Mouse (Mus musculus) liver, embryonic 15.5 days (tissue): ENCODE data around the gene Abi3. TPM values are rescaled to one million over a fixed set of nuclear protein-coding genes. Genes with fewer than 3 reads are reported as not detected.

ENCODE experiments used
- ATAC-seq: fragments of 200-750 bp; cut with Nextera tagmentation; 2 replicates; pipeline ENCODE4 v1.8.0; 2017; ENCODE audit warnings: moderate number of reproducible peaks, mild to moderate bottlenecking, moderate library complexity; ENCODE audit not compliant: insufficient read depth
- H3K27ac ChIP-seq: fragments of 300-500 bp; sonication (generic); replicated peaks from 2 replicates; pipeline ENCODE4 v1.5.1; 2015; ENCODE audit warnings: mild to moderate bottlenecking, inconsistent platforms
- H3K27me3 ChIP-seq: fragments of 300-500 bp; sonication (generic); 2 replicates; pipeline ENCODE4 v1.6.1; 2015; ENCODE audit warnings: mild to moderate bottlenecking, inconsistent platforms
- H3K36me3 ChIP-seq: fragments of 300-500 bp; sonication (generic); replicated peaks from 2 replicates; pipeline ENCODE4 v1.6.1; 2015; ENCODE audit warnings: moderate library complexity, mild to moderate bottlenecking, inconsistent platforms
- H3K4me1 ChIP-seq: fragments of 300-500 bp; sonication (generic); replicated peaks from 2 replicates; pipeline ENCODE4 v1.6.1; 2015; ENCODE audit warnings: inconsistent platforms
- H3K4me2 ChIP-seq: fragments of 300-500 bp; sonication (generic); 2 replicates; pipeline ENCODE4 v1.6.1; 2015; ENCODE audit warnings: moderate library complexity, mild to moderate bottlenecking, inconsistent platforms
- H3K4me3 ChIP-seq: fragments of 300-500 bp; sonication (generic); replicated peaks from 2 replicates; pipeline ENCODE4 v1.5.1; 2015; ENCODE audit warnings: mild to moderate bottlenecking, inconsistent platforms
- H3K9ac ChIP-seq: fragments of 300-500 bp; sonication (generic); 2 replicates; pipeline ENCODE4 v1.6.1; 2015; ENCODE audit warnings: moderate library complexity, mild to moderate bottlenecking, inconsistent platforms
- H3K9me3 ChIP-seq: fragments of 300-500 bp; sonication (generic); replicated peaks from 2 replicates; pipeline ENCODE4 v1.6.1; 2016; ENCODE audit warnings: inconsistent platforms
- WGBS: fragments of 180-500 bp; shearing (Covaris S2); methylation state at CpG from one replicate; pipeline ENCODE4 v1.1.7; 2015; ENCODE audit warnings: mixed read lengths; ENCODE audit not compliant: insufficient replicate concordance; 5-methylcytosine and 5-hydroxymethylcytosine counted together
- polyA plus RNA-seq: library from polyadenylated mRNA; unstranded; fragments of >200 nt; fragmentation: Nextera tagmentation; extraction: Ambion mirVana; gene quantifications from 2 replicates; pipeline ENCODE4 v1.2.1, GENCODE M21; 2015

Abi3 gene
- polyA plus RNA-seq, 1 experiment from 2014 or later: 7.0 TPM

DNA sequence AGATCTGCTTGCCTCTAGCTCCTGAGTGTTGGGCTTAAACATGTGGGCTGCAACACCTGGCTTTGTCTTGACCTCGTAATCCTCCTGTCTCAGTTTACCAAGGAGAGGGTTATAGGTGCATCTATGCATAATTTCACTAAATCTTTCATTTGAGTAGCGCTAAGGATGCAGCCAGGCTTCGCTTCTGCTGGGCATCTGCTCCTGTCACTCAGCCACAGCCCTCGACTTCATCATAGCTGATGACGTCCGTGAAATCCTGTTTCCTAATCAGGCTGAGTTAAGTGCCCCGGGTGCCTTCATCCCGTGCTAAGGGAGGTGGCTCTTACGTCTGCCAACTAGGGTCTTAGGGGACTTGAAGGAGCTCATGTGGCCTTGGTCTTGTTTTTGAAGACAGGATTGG, 58.3 kb downstream of the Abi3 start:
- H3K9me3 ChIP-seq: no peaks in the 10 kb centered on the region
- no peaks in the 10 kb centered on the region for H3K27me3 ChIP-seq
- H3K27ac ChIP-seq: no peak overlapping the region
- H3K4me1 ChIP-seq: peaks cover 18% of the 10 kb centered on the region
- WGBS: 80% methylated on average over 9 of the region's 9 CpGs
- 0 out of 2 replicates have a peak, but pooled peaks cover 10% of the 10 kb centered on the region for H3K36me3 ChIP-seq
- no peak overlapping the region for H3K4me2 ChIP-seq
- H3K4me3 ChIP-seq: no peak overlapping the region
- ATAC-seq: no peak
- no peak overlapping the region for H3K9ac ChIP-seq

DNA sequence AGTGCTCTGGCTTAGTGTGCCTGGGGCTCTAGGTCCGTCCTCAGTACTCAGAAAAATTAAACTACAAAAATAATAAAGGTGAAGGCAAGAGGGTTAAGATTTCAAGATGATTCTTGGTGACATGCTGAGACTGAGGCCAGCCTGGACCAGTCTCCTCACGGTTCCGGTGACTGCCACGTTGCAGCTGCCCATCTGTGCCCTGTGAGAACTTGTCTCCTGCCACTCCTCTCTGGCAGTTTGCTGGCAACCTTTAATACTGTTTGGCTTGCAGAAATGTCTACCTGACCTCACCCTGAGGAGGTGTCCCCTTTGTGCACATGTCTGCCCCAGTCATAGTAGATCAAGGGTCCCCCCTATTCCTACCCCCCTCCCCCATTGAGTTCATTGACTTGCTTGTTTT, 58.8 kb downstream of the Abi3 start:
- Histone ChIP-seq H3K4me1 (peaks cover 23% of the 10 kb centered on the region), H3K4me3 (no peak overlapping the region), H3K36me3 (0 out of 2 replicates have a peak, but pooled peaks cover 8% of the 10 kb centered on the region), H3K9ac (no peak overlapping the region), H3K9me3 (no peaks in the 10 kb centered on the region), H3K27ac (no peak overlapping the region), H3K27me3 (no peaks in the 10 kb centered on the region), H3K4me2 (no peak overlapping the region)
- WGBS: 81% methylated on average over 4 of the region's 4 CpGs
- no peak for ATAC-seq

DNA sequence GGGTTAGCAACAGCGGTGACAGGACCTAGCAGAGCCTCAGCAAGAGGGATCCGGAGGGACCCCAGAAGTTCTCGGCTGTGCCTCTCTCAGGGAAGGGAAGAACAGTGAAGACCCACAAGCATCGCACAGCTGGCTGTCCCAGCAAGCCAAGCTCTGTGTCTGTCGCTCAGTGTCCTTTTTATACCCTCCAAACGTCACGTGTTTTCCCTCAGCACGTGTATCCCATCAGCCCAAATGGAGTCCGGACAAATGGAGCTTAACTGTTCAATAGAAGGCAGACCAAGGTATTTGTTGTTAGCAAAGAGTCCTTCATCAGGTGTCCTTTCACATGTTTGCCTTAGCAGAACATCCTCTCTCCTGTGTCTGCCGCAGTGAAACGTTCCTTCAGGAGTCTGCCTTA, 60.7 kb downstream of the Abi3 start:
- Histone ChIP-seq H3K27me3 (no peaks in the 10 kb centered on the region), H3K9ac (no peak overlapping the region), H3K36me3 (0 out of 2 replicates have a peak, but pooled peaks cover 8% of the 10 kb centered on the region), H3K9me3 (no peaks in the 10 kb centered on the region), H3K27ac (no peak overlapping the region; the same call in 1 of the 2 replicates), H3K4me2 (no peak overlapping the region), H3K4me3 (no peak overlapping the region), H3K4me1 (peaks cover 38% of the 10 kb centered on the region)
- WGBS: 88% methylated on average over 11 of the region's 11 CpGs
- ATAC-seq: no peak

DNA sequence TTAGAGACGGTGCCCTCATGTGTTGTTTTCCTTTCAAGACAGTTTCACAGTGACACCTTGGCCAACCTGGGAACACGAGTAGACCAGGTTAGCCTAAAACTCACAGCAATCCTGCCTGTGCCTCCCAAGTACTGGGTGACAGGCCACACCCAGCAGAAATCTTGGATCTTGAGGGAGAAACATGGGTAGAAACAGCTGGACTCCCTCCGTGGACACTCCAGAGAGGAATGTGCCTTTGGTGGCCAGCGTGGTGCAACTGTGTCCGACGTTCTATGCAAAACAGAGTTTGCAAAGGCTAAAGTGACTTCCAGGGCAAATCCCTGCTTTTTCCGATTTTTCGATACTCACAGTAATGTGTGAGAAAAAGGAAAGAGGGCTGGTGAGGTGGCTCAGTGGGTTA, 61.8 kb downstream of the Abi3 start:
- Histone ChIP-seq H3K9ac (no peak overlapping the region), H3K4me2 (no peak overlapping the region), H3K36me3 (0 out of 2 replicates have a peak, but pooled peaks cover 4% of the 10 kb centered on the region), H3K4me3 (no peak overlapping the region), H3K4me1 (peaks cover 33% of the 10 kb centered on the region), H3K27me3 (no peaks in the 10 kb centered on the region), H3K9me3 (no peaks in the 10 kb centered on the region), H3K27ac (no peak overlapping the region)
- no peak for ATAC-seq
- 84% methylated on average over 8 of the region's 8 CpGs for WGBS

Other genes with a start within 250 kb of the Abi3 start
- gene Phb, start 175.5 kb downstream of the Abi3 start, polyA plus RNA-seq: 113 and 129 TPM in 2 replicates
- 5.5 and 6.2 TPM in 2 replicates for gene Zfp652, start 129.8 kb downstream of the Abi3 start, polyA plus RNA-seq
- gene B130006D01Rik, start 118.9 kb downstream of the Abi3 start, polyA plus RNA-seq: 0.28 and 0.29 TPM in 2 replicates
- gene Phospho1, start 18.0 kb downstream of the Abi3 start, polyA plus RNA-seq: 6.4 and 7.1 TPM in 2 replicates
- gene Gngt2, start 5.3 kb downstream of the Abi3 start, polyA plus RNA-seq: 20.1 and 22.1 TPM in 2 replicates
- 0.17 and 0.20 TPM in 2 replicates for gene B4galnt2, start 72.4 kb upstream of the Abi3 start, polyA plus RNA-seq
- 11.9 and 12.9 TPM in 2 replicates for gene Igf2bp1, start 163.5 kb upstream of the Abi3 start, polyA plus RNA-seq
- gene Gip, start 182.1 kb upstream of the Abi3 start, polyA plus RNA-seq: not detected in 2 replicates
- gene Snf8, start 192.4 kb upstream of the Abi3 start, polyA plus RNA-seq: 61.1 and 64.2 TPM in 2 replicates
- 14.4 and 16.5 TPM in 2 replicates for gene Ube2z, start 222.9 kb upstream of the Abi3 start, polyA plus RNA-seq
- gene Atp5g1, start 233.2 kb upstream of the Abi3 start, polyA plus RNA-seq: 466 and 500 TPM in 2 replicates